Mouse (Mus musculus) Muller cell, postnatal 12 days (primary cell): ENCODE data around the gene Epas1.

ENCODE experiments used
- DNase-seq: peaks from one replicate; pipeline ENCODE4 v3.0.0-alpha.2; 2015; ENCODE audit errors: inconsistent ontology term

The Epas1 gene

GRCm38 (mm10) chr17:86827391-86828165, 74.1 kb downstream of the Epas1 start:
- no peak for DNase-seq

- no peak for DNase-seq
Observed at GRCm38 (mm10) chr17:86828500-86828899, 75.0 kb downstream of the Epas1 start.

- DNase-seq = no peak
Observed at GRCm38 (mm10) chr17:86829383-86830175, 76.1 kb downstream of the Epas1 start.

- DNase-seq = no peak
Observed at GRCm38 (mm10) chr17:86830893-86831292, 77.4 kb downstream of the Epas1 start.

- DNase-seq = no peak
Observed at GRCm38 (mm10) chr17:86832562-86833327, 79.2 kb downstream of the Epas1 start.

- no peak for DNase-seq
Observed at GRCm38 (mm10) chr17:86833945-86834344, 80.4 kb downstream of the Epas1 start.

GRCm38 (mm10) chr17:86839308-86839707, 85.8 kb downstream of the Epas1 start:
- DNase-seq = peak; percentile 74

- no peak for DNase-seq
Observed at GRCm38 (mm10) chr17:86850700-86851337, 97.3 kb downstream of the Epas1 start.

- no peak for DNase-seq
Observed at GRCm38 (mm10) chr17:86851782-86852181, 98.3 kb downstream of the Epas1 start.

GRCm38 (mm10) chr17:86852591-86853031, 99.1 kb downstream of the Epas1 start:
- DNase-seq = no peak

- DNase-seq = peak; percentile 50
Observed at GRCm38 (mm10) chr17:86870586-86870985, 117.1 kb downstream of the Epas1 start.

GRCm38 (mm10) chr17:86872643-86873042, 119.1 kb downstream of the Epas1 start:
- no peak for DNase-seq

GRCm38 (mm10) chr17:86876940-86877339, 123.4 kb downstream of the Epas1 start:
- DNase-seq = no peak

GRCm38 (mm10) chr17:86877747-86878146, 124.2 kb downstream of the Epas1 start:
- DNase-seq = peak; percentile 76

- DNase-seq = no peak
Observed at GRCm38 (mm10) chr17:86880056-86880455, 126.6 kb downstream of the Epas1 start.

- no peak for DNase-seq
Observed at GRCm38 (mm10) chr17:86880461-86881044, 127.1 kb downstream of the Epas1 start.
